Mouse (Mus musculus): ENCODE measurements around the gene Cacfd1.

GRCm38 (mm10) chr2:27049408-27049807 lies 39.7 kb downstream of the Cacfd1 start:
- TF ChIP-seq CTCF (IDR thresholded peaks at IDR 0.05; ENCODE audit: low read depth, low read length) (no peak), POLR2A (IDR thresholded peaks at IDR 0.05; ENCODE audit: insufficient read depth, low read length) (no peak), EP300 (IDR thresholded peaks at IDR 0.05; ENCODE audit: insufficient read depth, low read depth, low read length) (no peak)
